Mouse (Mus musculus) C2C12 (cell line): ENCODE measurements around the gene Gm45716.

ENCODE experiments used
- CEBPB ChIP-seq: IDR thresholded peaks from one replicate; pipeline ENCODE4 v1.6.1; 2011; ENCODE audit warnings: low read depth, mild to moderate bottlenecking, control low read depth, moderate library complexity
- CTCF ChIP-seq: IDR thresholded peaks from one replicate; pipeline ENCODE4 v1.5.1; 2011; ENCODE audit not compliant: control insufficient read depth, insufficient read depth, insufficient read length
- MAX ChIP-seq: IDR thresholded peaks from one replicate; pipeline ENCODE4 v1.6.1; 2011; ENCODE audit warnings: mild to moderate bottlenecking, control low read depth
- MYOD1 ChIP-seq: IDR thresholded peaks from one replicate; pipeline ENCODE4 v1.6.1; 2011; ENCODE audit warnings: low read depth; ENCODE audit not compliant: control insufficient read depth, insufficient read length
- MYOG ChIP-seq: IDR thresholded peaks from one replicate; pipeline ENCODE4 v1.6.1; 2011; ENCODE audit not compliant: control insufficient read depth, insufficient read length; ENCODE audit errors: extremely low read depth
- USF1 ChIP-seq: IDR thresholded peaks from one replicate; pipeline ENCODE4 v1.6.1; 2011; ENCODE audit warnings: low read depth, mild to moderate bottlenecking, control low read depth, moderate library complexity

DNA sequence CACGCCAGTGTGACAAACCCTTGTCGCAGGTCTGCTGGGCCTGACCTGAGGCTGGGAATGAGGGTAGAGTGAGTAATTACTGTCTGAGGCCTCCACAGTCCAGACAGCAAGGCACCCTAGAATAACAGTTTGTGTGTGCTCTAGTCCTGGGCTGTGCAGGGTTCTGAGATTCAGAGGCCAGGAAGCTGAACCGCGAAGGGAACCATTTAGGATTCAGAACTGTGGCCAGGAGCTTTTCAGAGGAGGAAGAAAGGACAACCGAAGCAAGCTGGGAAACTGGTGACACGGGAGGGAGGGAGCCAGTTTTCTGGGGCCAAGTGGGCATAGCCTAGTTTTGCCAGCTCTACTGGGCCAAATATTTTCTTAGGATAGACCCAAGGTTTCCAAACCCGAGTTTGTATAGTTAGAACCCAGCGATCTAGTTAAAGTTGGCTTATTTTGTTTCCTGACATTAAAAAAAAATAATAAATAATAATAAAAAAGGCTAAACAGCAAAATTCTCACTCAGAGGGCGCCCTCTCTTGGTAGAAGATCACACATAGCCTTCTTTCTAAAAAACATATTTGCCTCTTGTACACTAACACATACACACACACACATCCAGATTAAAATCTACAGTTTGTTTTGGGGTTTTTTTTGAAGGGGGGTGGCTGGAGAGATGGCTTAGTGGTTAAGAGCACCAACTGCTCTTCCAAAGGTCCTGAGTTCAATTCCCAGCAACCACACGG, 19.0 kb upstream of the Gm45716 start:
- TF ChIP-seq USF1: no peak
- no peak for TF ChIP-seq CTCF
- no peak for TF ChIP-seq MAX
- no peak for TF ChIP-seq CEBPB
- no peak for TF ChIP-seq MYOG
- no peak for TF ChIP-seq MYOD1
